Mouse (Mus musculus): Measurements from ENCODE around the gene Gm20695. TPM values are rescaled to one million over a fixed set of nuclear protein-coding genes. Genes with fewer than 3 reads are reported as not detected.

Gene Gm20695
- polyA plus RNA-seq, 1 experiment = not detected

- Histone ChIP-seq H3K27ac (ENCODE audit: insufficient read depth, low read length) (no peak overlapping the region), H3K4me3 (ENCODE audit: insufficient read depth, low read length) (no peak overlapping the region), H3K4me1 (ENCODE audit: control insufficient read depth, insufficient read depth, low read length) (no peaks in the 10 kb centered on the region)
- TF ChIP-seq POLR2A (IDR thresholded peaks at IDR 0.05; ENCODE audit: low read depth, low read length) (no peak), CTCF (IDR thresholded peaks at IDR 0.05; ENCODE audit: borderline replicate concordance, insufficient read depth, low read length) (no peak)
Observed at GRCm38 (mm10) chr16:3893739-3894138, 9.3 kb downstream of the Gm20695 start.

- Histone ChIP-seq H3K4me3 (ENCODE audit: insufficient read depth, low read length) (no peak overlapping the region), H3K27ac (ENCODE audit: insufficient read depth, low read length) (no peak overlapping the region), H3K4me1 (ENCODE audit: control insufficient read depth, insufficient read depth, low read length) (no peaks in the 10 kb centered on the region)
- TF ChIP-seq CTCF (IDR thresholded peaks at IDR 0.05; ENCODE audit: borderline replicate concordance, insufficient read depth, low read length) = no peak
- TF ChIP-seq POLR2A (IDR thresholded peaks at IDR 0.05; ENCODE audit: low read depth, low read length) = no peak
Observed at GRCm38 (mm10) chr16:3895173-3895792, 10.8 kb downstream of the Gm20695 start.

GRCm38 (mm10) chr16:3896046-3896445 is 11.6 kb downstream of the Gm20695 start:
- Histone ChIP-seq H3K4me3 (ENCODE audit: insufficient read depth, low read length) (no peak overlapping the region), H3K27ac (ENCODE audit: insufficient read depth, low read length) (no peak overlapping the region), H3K4me1 (ENCODE audit: control insufficient read depth, insufficient read depth, low read length) (no peaks in the 10 kb centered on the region)
- TF ChIP-seq POLR2A (IDR thresholded peaks at IDR 0.05; ENCODE audit: low read depth, low read length) (no peak), CTCF (IDR thresholded peaks at IDR 0.05; ENCODE audit: borderline replicate concordance, insufficient read depth, low read length) (no peak)

- TF ChIP-seq POLR2A (IDR thresholded peaks at IDR 0.05; ENCODE audit: low read depth, low read length) (no peak), CTCF (IDR thresholded peaks at IDR 0.05; ENCODE audit: borderline replicate concordance, insufficient read depth, low read length) (no peak)
- H3K4me1 ChIP-seq (ENCODE audit: control insufficient read depth, insufficient read depth, low read length) = no peaks in the 10 kb centered on the region
- H3K27ac ChIP-seq (ENCODE audit: insufficient read depth, low read length) = no peak overlapping the region
Observed at GRCm38 (mm10) chr16:3896553-3896952, 12.1 kb downstream of the Gm20695 start.

GRCm38 (mm10) chr16:3907471-3907870 is 23.0 kb downstream of the Gm20695 start:
- Histone ChIP-seq H3K4me1 (ENCODE audit: control insufficient read depth, insufficient read depth, low read length) (no peaks in the 10 kb centered on the region; the same call in 1 of the 2 replicates), H3K27ac (ENCODE audit: insufficient read depth, low read length) (no peak overlapping the region), H3K4me3 (ENCODE audit: insufficient read depth, low read length) (no peak overlapping the region)
- TF ChIP-seq CTCF (IDR thresholded peaks at IDR 0.05; ENCODE audit: borderline replicate concordance, insufficient read depth, low read length) (no peak), POLR2A (IDR thresholded peaks at IDR 0.05; ENCODE audit: low read depth, low read length) (no peak)

More at GRCm38 (mm10) chr16:3896553-3896952, 12.1 kb downstream of the Gm20695 start:
- H3K4me3 ChIP-seq (ENCODE audit: insufficient read depth, low read length) = no peak overlapping the region

GRCm38 (mm10) chr16:3908537-3909111 is 24.2 kb downstream of the Gm20695 start, which contains the start of the genes 1700037C18Rik and Cluap1:
Gene 1700037C18Rik (minus strand): TSS chr16:3908689.
Gene Cluap1 (plus strand): TSS chr16:3908801.
- peak; percentile 95 for TF ChIP-seq CTCF (IDR thresholded peaks at IDR 0.05; ENCODE audit: borderline replicate concordance, insufficient read depth, low read length)
- TF ChIP-seq POLR2A (IDR thresholded peaks at IDR 0.05; ENCODE audit: low read depth, low read length) = peak; percentile 80
- Histone ChIP-seq H3K27ac (ENCODE audit: insufficient read depth, low read length) (no peak within 1 kb of the TSS), H3K4me3 (ENCODE audit: insufficient read depth, low read length) (peak within 1 kb of the TSS; percentile 59), H3K4me1 (ENCODE audit: control insufficient read depth, insufficient read depth, low read length) (no peaks in the 10 kb centered on the region; the same call in 1 of the 2 replicates)

GRCm38 (mm10) chr16:3909118-3909517 is 24.7 kb downstream of the Gm20695 start:
- TF ChIP-seq CTCF (IDR thresholded peaks at IDR 0.05; ENCODE audit: borderline replicate concordance, insufficient read depth, low read length) (no peak), POLR2A (IDR thresholded peaks at IDR 0.05; ENCODE audit: low read depth, low read length) (no peak)
- H3K4me3 ChIP-seq (ENCODE audit: insufficient read depth, low read length) = peak overlapping the region; percentile 59
- no peak overlapping the region for H3K27ac ChIP-seq (ENCODE audit: insufficient read depth, low read length)
- no peaks in the 10 kb centered on the region; the same call in 1 of the 2 replicates for H3K4me1 ChIP-seq (ENCODE audit: control insufficient read depth, insufficient read depth, low read length)

- Histone ChIP-seq H3K4me3 (ENCODE audit: insufficient read depth, low read length) (no peak overlapping the region), H3K27ac (ENCODE audit: insufficient read depth, low read length) (no peak overlapping the region), H3K4me1 (ENCODE audit: control insufficient read depth, insufficient read depth, low read length) (peaks cover 7% of the 10 kb centered on the region)
- TF ChIP-seq POLR2A (IDR thresholded peaks at IDR 0.05; ENCODE audit: low read depth, low read length) (no peak), CTCF (IDR thresholded peaks at IDR 0.05; ENCODE audit: borderline replicate concordance, insufficient read depth, low read length) (no peak)
Observed at GRCm38 (mm10) chr16:3920756-3921155, 36.3 kb downstream of the Gm20695 start.

- H3K4me3 ChIP-seq (ENCODE audit: insufficient read depth, low read length) = no peak overlapping the region
- TF ChIP-seq CTCF (IDR thresholded peaks at IDR 0.05; ENCODE audit: borderline replicate concordance, insufficient read depth, low read length) (no peak), POLR2A (IDR thresholded peaks at IDR 0.05; ENCODE audit: low read depth, low read length) (no peak)
- peak overlapping the region; percentile 71 for H3K27ac ChIP-seq (ENCODE audit: insufficient read depth, low read length)
- H3K4me1 ChIP-seq (ENCODE audit: control insufficient read depth, insufficient read depth, low read length) = peaks cover 7% of the 10 kb centered on the region
Observed at GRCm38 (mm10) chr16:3923515-3923914, 39.1 kb downstream of the Gm20695 start.

GRCm38 (mm10) chr16:3923966-3924365 is 39.5 kb downstream of the Gm20695 start:
- peak overlapping the region; percentile 83 for H3K27ac ChIP-seq (ENCODE audit: insufficient read depth, low read length)
- TF ChIP-seq CTCF (IDR thresholded peaks at IDR 0.05; ENCODE audit: borderline replicate concordance, insufficient read depth, low read length) (no peak), POLR2A (IDR thresholded peaks at IDR 0.05; ENCODE audit: low read depth, low read length) (0 out of 2 replicates have a peak, but pooled peaks have one; percentile 16)
- peaks cover 7% of the 10 kb centered on the region for H3K4me1 ChIP-seq (ENCODE audit: control insufficient read depth, insufficient read depth, low read length)
- H3K4me3 ChIP-seq (ENCODE audit: insufficient read depth, low read length) = no peak overlapping the region
